Mouse (Mus musculus): ENCODE measurements at regions not wholly inside any gene's neighbourhood (a gene's known extent, or its start where the extent isn't known, plus 50 kb on each side); places are given as distances from the start of the nearest gene placed in this dataset.

DNA sequence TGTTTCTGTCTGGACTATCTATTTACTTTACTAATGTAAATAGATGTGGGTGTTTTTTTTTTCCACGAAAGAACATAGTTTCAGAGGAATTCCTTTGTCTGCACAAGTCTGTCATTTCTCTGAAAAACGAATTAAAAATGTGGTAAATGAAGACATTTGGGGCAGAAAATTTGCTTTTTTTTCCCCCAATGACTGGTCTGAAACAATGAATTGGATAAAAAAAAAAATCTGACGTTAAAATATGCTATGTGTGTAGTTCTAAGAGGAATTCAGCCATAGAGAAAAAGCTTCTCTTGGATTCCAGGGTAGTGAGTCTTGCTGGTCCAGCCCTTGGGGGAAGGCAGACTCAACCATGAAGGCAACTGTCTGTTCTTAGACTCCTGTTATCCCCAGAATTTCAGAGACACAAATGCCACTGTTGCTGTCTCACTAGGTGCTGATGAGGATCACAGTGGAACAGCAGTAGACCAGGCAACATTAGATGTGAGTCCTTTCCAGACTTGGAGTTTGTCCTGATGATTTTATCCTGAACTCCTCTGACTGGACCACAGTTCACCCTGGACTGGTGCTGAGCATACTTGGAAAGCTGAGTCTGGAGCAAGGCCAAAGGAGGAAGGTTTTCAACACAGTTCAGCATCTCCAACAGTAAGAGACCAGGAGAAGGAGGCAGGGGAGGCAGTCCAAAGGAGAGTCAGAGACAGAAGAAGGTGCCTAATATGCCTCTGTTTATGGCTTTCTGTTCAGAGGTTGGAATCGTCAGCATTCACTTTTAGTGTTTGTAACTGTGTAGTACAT is 162.3 kb upstream of the Foxq1 start:
- 65% methylated on average over 4 of the region's 4 CpGs for WGBS
- ATAC-seq (ENCODE audit: low FRiP score) (no peak), DNase-seq (ENCODE audit: low spot score) (no peak)
- no peak overlapping the region for H3K9ac ChIP-seq (replicated peaks; ENCODE audit: low read length, poor library complexity, severe bottlenecking)
- no peaks in the 10 kb centered on the region for H3K36me3 ChIP-seq (ENCODE audit: insufficient read depth, low read length)
- no peaks in the 10 kb centered on the region for H3K9me3 ChIP-seq (ENCODE audit: low read length)
- no peak overlapping the region for H3K4me2 ChIP-seq (ENCODE audit: low read depth, low read length, poor library complexity, severe bottlenecking)
- no peak overlapping the region for H3K4me3 ChIP-seq (ENCODE audit: low read depth, low read length)
- no peak for TF ChIP-seq CTCF (IDR thresholded peaks at IDR 0.05)
- H3K27ac ChIP-seq (ENCODE audit: low read depth, low read length), result no peak overlapping the region
- H3K27me3 ChIP-seq (ENCODE audit: insufficient read depth, low read length), result no peaks in the 10 kb centered on the region
- no peaks in the 10 kb centered on the region for H3K4me1 ChIP-seq (ENCODE audit: insufficient read depth, low read length)

GRCm38 (mm10) chr13:31396216-31396910 is 159.6 kb upstream of the Foxq1 start:
- peak; percentile 72 for ATAC-seq (ENCODE audit: low FRiP score)

GRCm38 (mm10) chr13:31397246-31397645 is 158.7 kb upstream of the Foxq1 start:
- DNase-seq (ENCODE audit: low spot score) (no peak), ATAC-seq (ENCODE audit: low FRiP score) (no peak)
- H3K9me3 ChIP-seq (ENCODE audit: low read length), result no peaks in the 10 kb centered on the region
- no peak overlapping the region for H3K4me3 ChIP-seq (ENCODE audit: low read depth, low read length)
- no peaks in the 10 kb centered on the region for H3K36me3 ChIP-seq (ENCODE audit: insufficient read depth, low read length)
- no peak for TF ChIP-seq CTCF (IDR thresholded peaks at IDR 0.05)
- H3K4me1 ChIP-seq (ENCODE audit: insufficient read depth, low read length), result no peaks in the 10 kb centered on the region
- no peak overlapping the region for H3K27ac ChIP-seq (ENCODE audit: low read depth, low read length)
- no peak overlapping the region for H3K9ac ChIP-seq (replicated peaks; ENCODE audit: low read length, poor library complexity, severe bottlenecking)
- no peak overlapping the region for H3K4me2 ChIP-seq (ENCODE audit: low read depth, low read length, poor library complexity, severe bottlenecking)
- 80% methylated on average over 10 of the region's 10 CpGs for WGBS
- H3K27me3 ChIP-seq (ENCODE audit: insufficient read depth, low read length), result no peaks in the 10 kb centered on the region

More at GRCm38 (mm10) chr13:31396216-31396910, 159.6 kb upstream of the Foxq1 start:
- H3K4me2 ChIP-seq (ENCODE audit: low read depth, low read length, poor library complexity, severe bottlenecking), result no peak overlapping the region
- H3K27me3 ChIP-seq (ENCODE audit: insufficient read depth, low read length), result no peaks in the 10 kb centered on the region
- H3K9ac ChIP-seq (replicated peaks; ENCODE audit: low read length, poor library complexity, severe bottlenecking), result no peak overlapping the region
- no peak overlapping the region for H3K27ac ChIP-seq (ENCODE audit: low read depth, low read length)
- no peak overlapping the region for H3K4me3 ChIP-seq (ENCODE audit: low read depth, low read length)
- peak; percentile 4 for DNase-seq (ENCODE audit: low spot score)
- H3K36me3 ChIP-seq (ENCODE audit: insufficient read depth, low read length), result no peaks in the 10 kb centered on the region
- no peaks in the 10 kb centered on the region for H3K4me1 ChIP-seq (ENCODE audit: insufficient read depth, low read length)
- H3K9me3 ChIP-seq (ENCODE audit: low read length), result no peaks in the 10 kb centered on the region
- TF ChIP-seq CTCF (IDR thresholded peaks at IDR 0.05), result no peak
- WGBS, result 83% methylated on average over 5 of the region's 5 CpGs

- 98% methylated on average over 2 of the region's 2 CpGs for WGBS
- no peak overlapping the region for H3K4me3 ChIP-seq (ENCODE audit: low read depth, low read length)
- DNase-seq (ENCODE audit: low spot score) (no peak), ATAC-seq (ENCODE audit: low FRiP score) (no peak)
- H3K36me3 ChIP-seq (ENCODE audit: insufficient read depth, low read length), result no peaks in the 10 kb centered on the region
- no peak overlapping the region for H3K4me2 ChIP-seq (ENCODE audit: low read depth, low read length, poor library complexity, severe bottlenecking)
- no peak overlapping the region for H3K9ac ChIP-seq (replicated peaks; ENCODE audit: low read length, poor library complexity, severe bottlenecking)
- H3K27me3 ChIP-seq (ENCODE audit: insufficient read depth, low read length), result no peaks in the 10 kb centered on the region
- TF ChIP-seq CTCF (IDR thresholded peaks at IDR 0.05), result no peak
- no peaks in the 10 kb centered on the region for H3K9me3 ChIP-seq (ENCODE audit: low read length)
- no peaks in the 10 kb centered on the region for H3K4me1 ChIP-seq (ENCODE audit: insufficient read depth, low read length)
- H3K27ac ChIP-seq (ENCODE audit: low read depth, low read length), result no peak overlapping the region
Measured at GRCm38 (mm10) chr13:31400401-31400800, 155.5 kb upstream of the Foxq1 start.

- no peaks in the 10 kb centered on the region for H3K9me3 ChIP-seq (ENCODE audit: low read length)
- H3K27me3 ChIP-seq (ENCODE audit: insufficient read depth, low read length), result no peaks in the 10 kb centered on the region
- 84% methylated on average over 2 of the region's 2 CpGs for WGBS
- no peak overlapping the region for H3K4me3 ChIP-seq (ENCODE audit: low read depth, low read length)
- H3K36me3 ChIP-seq (ENCODE audit: insufficient read depth, low read length), result no peaks in the 10 kb centered on the region
- no peak overlapping the region for H3K4me2 ChIP-seq (ENCODE audit: low read depth, low read length, poor library complexity, severe bottlenecking)
- TF ChIP-seq CTCF (IDR thresholded peaks at IDR 0.05), result no peak
- no peak for DNase-seq (ENCODE audit: low spot score)
- no peak overlapping the region for H3K27ac ChIP-seq (ENCODE audit: low read depth, low read length)
- no peaks in the 10 kb centered on the region for H3K4me1 ChIP-seq (ENCODE audit: insufficient read depth, low read length)
- H3K9ac ChIP-seq (replicated peaks; ENCODE audit: low read length, poor library complexity, severe bottlenecking), result no peak overlapping the region
- no peak for ATAC-seq (ENCODE audit: low FRiP score)
Measured at GRCm38 (mm10) chr13:31405312-31405711, 150.6 kb upstream of the Foxq1 start.

Data from midbrain, postnatal 0 days (tissue).